Mouse (Mus musculus) brain, embryonic 14.5 days (tissue): ENCODE data around the gene Timm44. TPM values are rescaled to one million over a fixed set of nuclear protein-coding genes. Genes with fewer than 3 reads are reported as not detected.
A peak's percentile ranks its signal among the peaks of the same experiment; 100 is the strongest.

Source experiments
- DNase-seq: peaks from one replicate; pipeline ENCODE4 v3.0.0-alpha.2; 2011; ENCODE audit warnings: low read depth
- CTCF ChIP-seq: fragments of 200-500 bp; IDR thresholded peaks from 2 replicates; pipeline ENCODE4 v1.5.1; 2012; ENCODE audit warnings: inconsistent platforms, mild to moderate bottlenecking, moderate library complexity, borderline replicate concordance; ENCODE audit not compliant: insufficient read depth, insufficient read length; ENCODE audit errors: extremely low read depth
- POLR2A ChIP-seq: fragments of 200-500 bp; IDR thresholded peaks from 2 replicates; pipeline ENCODE4 v1.6.1; 2012; ENCODE audit warnings: mild to moderate bottlenecking, inconsistent platforms, borderline replicate concordance; ENCODE audit not compliant: poor library complexity, insufficient read depth, insufficient read length, severe bottlenecking; ENCODE audit errors: extremely low read depth
- polyA plus RNA-seq: library from polyadenylated mRNA; depleted of rRNA; stranded (reverse); fragments of >200 nt; gene quantifications from 2 replicates; pipeline ENCODE4 v1.2.3, GENCODE M21; 2012

The Timm44 gene
- polyA plus RNA-seq, 1 experiment, result 76.3 TPM

DNA sequence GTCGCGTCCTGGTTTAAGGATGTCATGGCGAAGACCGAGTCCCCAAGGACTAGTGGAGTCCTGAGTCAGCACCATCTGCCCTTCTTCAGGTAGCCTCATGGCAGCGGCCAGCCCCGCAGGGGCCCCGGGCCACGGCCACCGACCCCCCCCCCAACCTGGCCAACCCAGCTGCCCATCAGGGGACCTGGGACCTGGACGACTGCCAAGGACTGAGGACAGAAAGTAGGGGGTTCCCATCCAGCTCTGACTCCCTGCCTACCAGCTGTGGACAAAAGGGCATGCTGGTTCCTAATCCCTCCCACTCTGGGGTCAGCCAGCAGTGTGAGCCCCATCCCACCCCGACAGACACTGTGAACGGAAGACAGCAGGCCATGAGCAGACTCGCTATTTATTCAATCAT, 30.0 kb downstream of the Timm44 start:
- TF ChIP-seq POLR2A (no peak), CTCF (no peak)
- DNase-seq, result no peak

GRCm38 (mm10) chr8:4245061-4245460, 30.7 kb downstream of the Timm44 start:
- no peak for DNase-seq
- TF ChIP-seq POLR2A, result no peak
- no peak for TF ChIP-seq CTCF

DNA sequence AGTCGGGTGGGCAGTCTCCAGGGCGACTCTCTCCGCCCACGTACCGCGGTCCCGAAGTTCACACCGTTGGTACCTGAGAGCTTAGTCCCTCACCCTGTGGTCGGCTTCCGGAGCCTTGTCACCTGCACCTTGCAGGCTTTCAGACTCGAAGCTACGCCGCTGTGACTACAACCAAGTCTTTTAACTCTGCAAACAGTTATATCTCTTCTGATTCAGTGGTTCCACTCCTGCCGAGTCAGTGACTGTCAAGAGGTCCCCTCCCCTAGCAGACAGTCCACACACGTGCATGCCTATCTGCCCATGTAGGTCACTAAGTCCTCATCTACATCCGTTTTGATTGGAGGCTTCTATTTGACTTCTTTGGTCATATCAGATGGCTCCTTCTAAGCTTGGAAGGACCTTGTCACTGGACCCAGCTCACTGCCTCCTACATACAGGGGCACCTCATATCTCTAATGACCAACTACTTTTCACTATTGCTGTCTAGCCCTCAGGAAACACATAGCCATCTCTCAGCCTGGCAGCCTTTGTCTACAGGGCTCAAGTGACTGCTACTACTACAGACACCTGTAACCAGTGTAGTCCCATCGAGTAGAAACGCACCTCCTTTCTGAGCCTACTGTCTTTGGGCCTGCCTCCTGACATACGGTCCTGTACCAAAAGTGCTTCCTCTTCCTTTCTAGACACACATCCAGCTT, 36.4 kb downstream of the Timm44 start:
- DNase-seq, result no peak
- TF ChIP-seq POLR2A (no peak), CTCF (no peak)

DNA sequence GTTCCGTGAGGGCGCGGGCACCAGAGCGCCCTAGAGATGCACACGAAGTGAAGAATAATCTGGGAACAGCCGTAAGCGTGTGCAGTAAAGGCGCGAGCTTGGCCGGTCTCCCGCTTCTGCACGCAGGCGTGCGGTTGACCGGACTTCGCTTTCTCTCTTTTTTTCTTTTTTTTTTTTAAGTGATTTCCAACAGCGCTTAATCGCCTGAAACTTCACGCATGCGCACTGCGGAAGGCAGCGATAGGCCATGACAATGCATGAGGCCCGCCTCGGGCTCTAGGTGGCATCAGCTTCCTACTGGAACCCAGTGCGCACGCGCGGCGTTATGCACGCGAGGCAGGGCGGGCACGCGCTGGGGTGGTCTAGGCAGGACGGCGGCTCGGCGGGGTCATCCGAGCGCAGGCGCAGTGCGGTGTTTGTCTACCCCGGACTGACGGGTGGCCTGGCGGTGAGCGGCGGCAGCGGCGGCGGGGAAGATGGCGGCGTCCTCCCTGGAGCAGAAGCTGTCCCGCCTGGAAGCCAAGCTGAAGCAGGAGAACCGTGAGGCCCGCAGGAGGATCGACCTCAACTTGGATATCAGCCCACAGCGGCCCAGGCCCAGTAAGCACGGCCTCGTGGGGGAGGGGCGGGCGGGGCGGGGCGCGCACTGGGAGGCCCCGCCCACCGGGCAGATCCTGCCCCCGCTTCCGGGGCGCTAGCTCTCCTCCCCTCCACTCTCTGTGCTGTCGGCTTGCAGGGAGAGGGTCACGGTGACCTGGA, 37.1 kb downstream of the Timm44 start, which contains the start of the genes Map2k7 and Gm49320:
Gene Map2k7, plus strand, starts transcription at position 307 of the 759 bp plus-strand sequence.
Gene Gm49320, plus strand, starts transcription at position 432 of the 759 bp plus-strand sequence.
- TF ChIP-seq CTCF (peak; percentile 55), POLR2A (peak; percentile 58)
- peak; percentile 100 for DNase-seq

DNA sequence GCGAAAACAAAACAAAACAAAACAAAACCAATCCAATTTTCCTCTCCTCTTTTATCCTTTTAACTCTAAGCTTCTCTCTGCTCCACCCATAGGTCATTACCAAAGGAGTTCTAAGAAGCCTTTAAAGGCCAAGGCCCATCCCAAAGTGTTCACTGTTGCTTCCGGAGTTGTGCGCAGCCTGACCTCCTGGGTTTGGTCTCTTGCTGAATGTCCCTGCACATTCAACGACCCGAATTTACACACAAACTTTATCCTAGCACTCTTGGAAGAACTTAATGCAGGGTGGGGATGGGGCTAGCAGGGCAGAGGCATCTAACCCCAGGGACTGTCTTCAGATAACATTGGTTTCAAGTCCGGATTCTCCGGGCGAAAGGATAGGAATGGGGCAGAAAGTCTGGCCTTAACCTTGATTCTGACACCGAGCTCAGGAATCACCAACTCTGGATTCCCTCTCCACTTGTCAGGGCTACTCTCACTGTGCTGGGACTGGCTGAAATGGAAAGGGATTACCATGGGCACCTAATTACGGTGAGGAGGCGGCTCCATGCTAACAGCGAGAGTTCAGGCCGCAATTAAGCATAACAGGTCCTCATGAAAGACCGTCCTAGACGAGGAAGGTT, 37.8 kb downstream of the Timm44 start:
- DNase-seq, result no peak
- TF ChIP-seq POLR2A, result no peak
- TF ChIP-seq CTCF, result no peak

- no peak for DNase-seq
- no peak for TF ChIP-seq CTCF
- no peak for TF ChIP-seq POLR2A
Observed at GRCm38 (mm10) chr8:4230612-4231351, 44.9 kb downstream of the Timm44 start.

DNA sequence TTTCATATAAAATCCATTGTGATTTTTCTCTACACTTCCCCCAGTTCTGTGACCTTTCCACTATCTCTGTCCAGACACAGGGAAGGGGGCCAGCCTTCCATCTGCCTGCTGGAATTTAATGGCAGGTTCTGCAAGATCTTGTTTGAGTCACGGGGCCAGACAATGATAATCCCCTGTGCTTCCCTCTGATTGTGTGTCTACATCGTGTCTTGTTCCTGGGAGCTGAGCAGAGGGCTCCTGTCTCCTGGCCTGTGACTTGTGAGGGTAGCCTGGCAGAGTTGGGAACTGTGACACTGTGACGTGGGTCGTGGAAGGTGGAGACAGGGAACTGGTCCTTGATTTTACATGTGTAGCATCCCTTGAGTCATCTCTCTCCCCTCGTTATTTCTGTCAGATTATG, 45.9 kb downstream of the Timm44 start:
- DNase-seq, result no peak
- TF ChIP-seq POLR2A, result no peak
- no peak for TF ChIP-seq CTCF

- DNase-seq, result no peak
- TF ChIP-seq CTCF, result no peak
- TF ChIP-seq POLR2A, result no peak
Observed at GRCm38 (mm10) chr8:4227919-4228318, 47.8 kb downstream of the Timm44 start.

DNA sequence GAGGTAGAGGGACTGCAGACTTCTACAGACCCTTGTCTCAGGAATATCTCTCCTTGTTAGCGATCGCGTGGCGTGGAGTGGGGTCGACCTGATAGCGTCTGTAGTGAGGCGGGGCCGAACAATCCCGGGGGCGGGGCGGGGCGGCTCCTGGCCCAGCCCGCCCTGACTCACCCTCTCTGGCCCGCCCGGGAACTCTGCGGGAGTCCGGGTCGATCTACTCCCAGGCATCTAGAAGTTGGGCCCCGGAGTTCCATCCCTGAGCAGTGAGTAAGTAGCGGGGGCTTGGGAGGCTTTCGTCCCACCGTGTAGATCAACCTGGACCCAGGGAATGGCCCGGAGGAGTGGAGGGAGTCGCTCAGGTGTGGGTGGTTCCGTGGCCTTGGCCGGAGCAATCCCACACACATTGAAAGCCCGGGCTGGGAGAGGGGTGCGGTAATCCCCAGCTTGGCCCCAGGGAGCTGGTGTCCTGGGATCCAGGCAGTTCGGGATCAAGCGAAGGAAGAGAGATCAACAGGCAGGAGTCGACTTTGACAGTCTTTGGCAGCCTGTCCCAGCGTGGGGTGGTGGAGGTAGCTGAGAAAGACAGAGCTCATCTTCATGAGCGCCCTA, 48.9 kb downstream of the Timm44 start, which contains the start of gene Lrrc8e:
Gene Lrrc8e, plus strand, starts transcription at position 89 of the 609 bp plus-strand sequence.
- TF ChIP-seq CTCF, result no peak
- no peak for TF ChIP-seq POLR2A
- no peak for DNase-seq

GRCm38 (mm10) chr8:4226323-4226722, 49.4 kb downstream of the Timm44 start:
- no peak for DNase-seq
- no peak for TF ChIP-seq POLR2A
- TF ChIP-seq CTCF, result no peak
